Mouse (Mus musculus) cerebellum, postnatal 10 days (tissue): Measurements from ENCODE around the gene Gm17334.
A peak's percentile ranks its signal among the peaks of the same experiment; 100 is the strongest.

Experiments used
- DNase-seq, 2 experiments: peaks; one replicate each; pipeline ENCODE4 v3.0.0; 2021; ENCODE audit warnings: mixed read lengths in 2 of 2

Gm17334 gene

GRCm38 (mm10) chr11:53773087-53773486 lies at the start of gene Gm17334:
Gm17334 (minus strand) TSS chr11:53773187.
- DNase-seq: no peak

GRCm38 (mm10) chr11:53821945-53822338 lies 49.0 kb upstream of the Gm17334 start:
- no peak for DNase-seq

GRCm38 (mm10) chr11:53821230-53821944 lies 48.4 kb upstream of the Gm17334 start:
- no peak for DNase-seq

DNA sequence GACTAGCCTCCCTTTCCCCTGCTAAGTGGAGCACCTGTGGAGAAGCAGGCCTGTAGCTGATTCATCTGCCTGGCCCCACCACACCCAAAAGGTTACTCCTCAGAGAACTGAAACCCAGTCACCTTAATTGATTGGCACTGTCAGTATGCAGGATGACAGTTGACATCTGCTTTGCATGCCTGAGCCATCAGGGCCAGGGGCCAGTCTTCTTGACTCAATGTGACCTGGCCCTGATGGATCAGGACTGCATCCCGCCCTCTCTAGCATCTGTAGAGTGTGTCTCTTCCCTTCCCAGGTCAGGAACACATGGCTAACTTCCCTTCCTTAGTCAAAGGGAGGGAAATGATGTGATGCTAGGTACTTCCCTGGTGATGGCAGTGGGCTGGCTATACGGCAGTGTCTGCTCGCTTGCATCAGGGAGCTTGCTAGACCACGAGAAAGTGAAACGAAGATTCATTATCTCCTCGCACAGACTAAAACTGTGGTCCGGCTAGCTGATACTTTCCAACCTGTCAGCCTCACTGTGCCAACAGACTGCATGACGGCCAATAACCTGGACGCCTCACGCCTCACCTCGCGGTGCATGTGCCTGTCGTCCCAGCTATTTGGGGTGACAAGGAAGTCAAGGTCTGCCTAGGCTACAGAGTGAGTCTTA lies 47.7 kb upstream of the Gm17334 start:
- DNase-seq: peak in 1 of 2 experiments; percentile 29

GRCm38 (mm10) chr11:53819511-53819910 lies 46.5 kb upstream of the Gm17334 start:
- DNase-seq: no peak

DNA sequence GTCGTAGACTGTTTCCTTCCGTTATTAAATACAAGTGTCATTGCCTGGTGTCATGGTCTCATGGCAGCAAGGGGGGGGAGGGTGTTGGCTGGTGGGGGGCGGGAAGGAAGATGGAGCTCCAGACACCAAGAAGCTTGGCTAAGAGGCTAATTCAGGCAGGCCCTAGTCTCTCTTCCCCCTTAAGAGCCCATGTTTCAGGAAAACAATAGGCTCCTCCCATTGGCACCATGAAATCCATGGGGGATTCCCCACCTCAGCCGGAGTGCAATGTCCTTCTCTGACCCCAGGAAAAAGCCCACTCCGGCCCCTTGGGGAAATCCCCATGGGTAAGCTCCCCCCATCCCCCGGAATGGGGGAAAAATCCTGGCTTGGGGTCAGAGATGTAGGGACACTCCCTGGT lies 45.8 kb upstream of the Gm17334 start:
- no peak for DNase-seq

DNA sequence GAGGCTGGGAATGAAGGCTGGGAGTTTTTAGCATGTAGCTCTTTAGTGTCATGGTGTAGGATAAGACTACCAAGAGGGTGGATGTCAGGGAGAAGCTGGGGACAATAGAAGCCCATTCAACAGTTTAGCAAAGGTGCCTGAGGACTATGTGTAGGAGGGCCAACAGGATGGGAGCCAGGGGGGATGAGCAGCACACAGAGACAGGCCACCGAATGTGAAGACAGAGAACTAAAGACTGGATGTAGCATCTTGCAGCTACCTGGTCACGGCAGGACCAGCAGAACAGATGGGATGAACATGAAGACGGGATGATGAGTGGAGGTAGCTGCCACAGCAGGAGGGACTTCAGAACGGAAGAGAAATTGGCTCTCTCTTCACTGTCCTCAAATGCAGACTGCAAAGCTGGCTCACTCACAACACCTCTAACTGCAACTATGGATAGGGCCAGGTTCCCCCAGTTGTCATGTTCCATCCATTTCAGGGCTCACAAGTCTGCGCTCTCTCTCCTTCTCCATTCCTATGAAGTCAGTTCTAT lies 43.9 kb upstream of the Gm17334 start:
- peak; percentile 36 for DNase-seq

GRCm38 (mm10) chr11:53814810-53815209 lies 41.8 kb upstream of the Gm17334 start:
- no peak for DNase-seq

DNA sequence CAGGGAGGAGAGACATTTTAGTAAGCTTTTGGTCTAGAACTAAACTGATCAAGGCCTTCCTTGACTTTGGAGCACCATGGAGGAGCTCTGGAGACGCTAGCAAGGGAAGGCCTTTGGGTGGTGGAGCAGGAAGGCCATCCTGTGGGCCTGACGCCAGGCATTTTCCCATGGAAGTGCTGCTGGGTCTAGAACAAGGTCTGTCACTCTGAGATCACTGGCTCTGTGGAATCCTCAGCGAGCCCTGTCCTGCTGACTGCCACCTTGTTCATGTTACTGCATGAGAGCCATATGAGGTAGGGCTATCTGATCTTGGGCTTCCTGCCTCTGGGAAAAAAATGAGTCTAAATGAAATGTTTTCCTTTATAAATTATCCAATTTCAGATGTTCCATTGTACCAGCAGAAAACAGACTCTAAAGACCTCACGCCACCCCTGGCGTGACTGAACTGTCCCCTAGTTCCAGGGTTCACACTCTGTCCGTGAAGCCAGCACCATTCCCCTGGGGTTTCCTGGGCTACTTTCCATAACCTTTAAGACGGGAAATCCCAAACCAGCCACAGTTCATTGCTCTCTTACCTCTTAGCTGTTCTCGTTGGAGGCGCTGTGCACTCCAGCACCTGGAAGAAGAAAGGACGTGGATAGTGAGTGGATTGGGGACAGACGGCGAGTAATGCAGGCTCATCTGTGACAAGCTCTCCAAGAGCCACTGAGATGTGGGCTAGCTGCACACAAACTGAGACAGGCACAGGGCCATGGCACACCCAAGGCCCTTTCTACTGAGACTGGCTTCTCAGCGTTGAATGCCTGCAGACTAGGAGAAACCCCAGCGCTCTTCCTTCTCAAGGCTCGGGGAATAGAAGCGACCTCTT lies 40.2 kb upstream of the Gm17334 start:
- DNase-seq: no peak

GRCm38 (mm10) chr11:53811312-53811711 lies 38.3 kb upstream of the Gm17334 start:
- no peak for DNase-seq

GRCm38 (mm10) chr11:53810749-53811148 lies 37.8 kb upstream of the Gm17334 start:
- no peak for DNase-seq

DNA sequence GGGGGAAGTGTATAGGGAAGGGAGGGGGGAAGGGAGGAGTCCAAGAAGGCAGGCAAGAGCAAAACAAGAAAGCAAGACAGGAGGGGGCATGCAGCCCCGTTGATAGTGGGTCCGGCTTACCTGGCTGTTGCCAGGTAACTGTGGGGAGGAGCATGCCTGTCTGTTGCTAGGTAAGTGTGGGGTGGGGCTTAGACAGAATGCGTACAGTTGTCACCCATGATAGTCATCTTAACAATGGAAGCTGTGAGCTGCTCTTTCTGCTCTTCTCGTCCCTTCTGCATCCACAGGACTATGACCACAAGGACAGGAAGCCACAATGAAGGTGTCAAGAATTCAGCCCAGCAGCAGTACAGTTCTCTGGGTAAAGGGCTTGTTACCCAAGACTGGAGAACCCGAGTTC lies 37.2 kb upstream of the Gm17334 start:
- no peak for DNase-seq

GRCm38 (mm10) chr11:53809354-53809753 lies 36.4 kb upstream of the Gm17334 start:
- DNase-seq: no peak

DNA sequence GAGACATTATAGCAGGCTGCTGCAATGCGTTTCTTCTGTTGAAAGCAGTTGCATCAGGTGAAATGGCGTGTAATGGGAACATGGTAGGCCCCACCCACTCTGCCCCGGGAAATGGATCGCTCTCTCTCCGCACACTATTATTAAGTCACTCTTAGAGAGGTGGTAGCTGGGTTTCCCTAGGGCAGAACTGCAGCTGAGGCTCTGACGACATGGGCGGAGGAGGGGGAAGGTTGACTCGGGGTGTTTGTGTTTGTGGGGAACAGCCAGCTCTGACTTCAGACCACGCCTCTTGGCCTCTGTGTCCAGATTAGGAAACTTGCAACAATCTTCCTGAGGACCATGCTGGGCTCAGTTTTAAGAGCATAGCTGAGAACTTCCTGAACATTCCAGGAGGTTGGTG lies 32.8 kb upstream of the Gm17334 start:
- DNase-seq: no peak

GRCm38 (mm10) chr11:53804569-53805344 lies 31.8 kb upstream of the Gm17334 start:
- no peak for DNase-seq

GRCm38 (mm10) chr11:53803494-53803893 lies 30.5 kb upstream of the Gm17334 start:
- no peak for DNase-seq

GRCm38 (mm10) chr11:53803093-53803492 lies 30.1 kb upstream of the Gm17334 start:
- no peak for DNase-seq

GRCm38 (mm10) chr11:53800975-53801374 lies 28.0 kb upstream of the Gm17334 start:
- no peak for DNase-seq

DNA sequence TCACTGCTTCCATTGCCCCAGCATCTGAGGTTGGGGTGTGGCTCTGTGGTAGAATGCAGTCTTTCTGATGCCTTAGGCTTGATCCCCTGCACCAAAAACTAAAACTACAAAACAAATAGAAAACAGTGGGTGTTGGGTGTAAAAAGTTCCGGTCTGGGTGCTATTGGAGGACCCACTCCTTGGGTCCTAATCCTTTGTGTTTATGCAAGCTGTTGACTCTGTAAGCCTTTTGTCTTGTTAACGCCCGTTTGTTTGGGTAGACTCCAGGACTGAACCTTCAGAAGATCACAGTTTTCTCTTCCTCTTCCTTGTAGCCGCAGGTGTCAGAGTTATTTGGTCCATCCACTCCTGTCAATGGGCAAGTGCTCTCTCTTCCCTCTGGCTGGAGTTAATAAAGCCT lies 27.0 kb upstream of the Gm17334 start:
- no peak for DNase-seq

- DNase-seq: peak; percentile 46 to 60
Observed at GRCm38 (mm10) chr11:53798041-53798711, 25.2 kb upstream of the Gm17334 start.

DNA sequence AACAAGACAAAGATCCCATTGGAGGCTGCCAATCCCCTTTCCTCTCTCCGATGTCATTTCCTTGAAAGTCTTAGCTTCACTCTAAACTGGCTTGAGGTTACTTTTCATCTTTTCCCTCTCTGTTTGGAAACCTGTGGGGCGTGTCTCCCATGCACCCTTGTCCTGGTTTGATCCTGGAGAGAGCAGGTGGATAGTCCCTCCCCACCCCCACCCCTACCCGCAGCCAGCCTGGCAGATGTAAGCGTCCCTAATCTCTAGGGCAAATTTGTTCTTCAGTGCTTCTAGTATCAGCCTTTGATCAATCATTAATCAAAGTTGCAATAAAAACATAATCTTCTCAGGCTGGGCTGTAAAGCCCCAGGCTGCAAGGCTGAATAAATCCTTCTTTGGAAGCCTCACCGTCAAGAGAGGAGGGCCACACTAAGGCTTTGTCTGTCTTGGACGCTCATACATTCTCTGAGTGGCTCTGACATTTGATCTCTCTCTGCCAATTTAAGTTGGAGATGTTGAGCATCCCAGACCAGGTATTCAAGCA lies 24.5 kb upstream of the Gm17334 start:
- DNase-seq: no peak
